Mouse (Mus musculus): ENCODE measurements around the gene Rpl26.

Gene Rpl26

GRCm38 (mm10) chr11:68888653-68889052 is 12.7 kb upstream of the Rpl26 start:
- no peak for DNase-seq (ENCODE audit: low read depth, low spot score)

- DNase-seq (ENCODE audit: low read depth, low spot score) = peak; percentile 45
These were observed 10.8 kb upstream of the Rpl26 start for GRCm38 (mm10) chr11:68890625-68891024.

GRCm38 (mm10) chr11:68891823-68892222 is 9.6 kb upstream of the Rpl26 start:
- no peak for DNase-seq (ENCODE audit: low read depth, low spot score)

- no peak for DNase-seq (ENCODE audit: low read depth, low spot score)
These were observed 9.1 kb upstream of the Rpl26 start for GRCm38 (mm10) chr11:68892233-68892832.

GRCm38 (mm10) chr11:68893911-68894464 is 7.4 kb upstream of the Rpl26 start:
- DNase-seq (ENCODE audit: low read depth, low spot score) = no peak

- DNase-seq (ENCODE audit: low read depth, low spot score) = no peak
These were observed 5.1 kb upstream of the Rpl26 start for GRCm38 (mm10) chr11:68896247-68896646.

- DNase-seq (ENCODE audit: low read depth, low spot score) = peak; percentile 79
These were observed 4.3 kb upstream of the Rpl26 start for GRCm38 (mm10) chr11:68897120-68897519.

GRCm38 (mm10) chr11:68897838-68898237 is 3.5 kb upstream of the Rpl26 start:
- no peak for DNase-seq (ENCODE audit: low read depth, low spot score)

- DNase-seq (ENCODE audit: low read depth, low spot score) = no peak
These were observed 2.6 kb upstream of the Rpl26 start for GRCm38 (mm10) chr11:68898790-68899189.

GRCm38 (mm10) chr11:68899815-68900214 is 1.6 kb upstream of the Rpl26 start:
- DNase-seq (ENCODE audit: low read depth, low spot score) = no peak

- DNase-seq (ENCODE audit: low read depth, low spot score) = no peak
These were observed 648 bp upstream of the Rpl26 start for GRCm38 (mm10) chr11:68900519-68901350.

GRCm38 (mm10) chr11:68902047-68902364 is 623 bp downstream of the Rpl26 start:
- no peak for DNase-seq (ENCODE audit: low read depth, low spot score)

- DNase-seq (ENCODE audit: low read depth, low spot score) = peak; percentile 6
These were observed 984 bp downstream of the Rpl26 start for GRCm38 (mm10) chr11:68902367-68902766.

GRCm38 (mm10) chr11:68902823-68903222 is 1.4 kb downstream of the Rpl26 start:
- peak; percentile 9 for DNase-seq (ENCODE audit: low read depth, low spot score)

GRCm38 (mm10) chr11:68903775-68904174 is 2.4 kb downstream of the Rpl26 start:
- peak; percentile 5 for DNase-seq (ENCODE audit: low read depth, low spot score)

GRCm38 (mm10) chr11:68904375-68905137 is 3.2 kb downstream of the Rpl26 start:
- DNase-seq (ENCODE audit: low read depth, low spot score) = peak; percentile 92

- no peak for DNase-seq (ENCODE audit: low read depth, low spot score)
These were observed 3.8 kb downstream of the Rpl26 start for GRCm38 (mm10) chr11:68905138-68905531.

- DNase-seq (ENCODE audit: low read depth, low spot score) = no peak
These were observed 4.5 kb downstream of the Rpl26 start for GRCm38 (mm10) chr11:68905665-68906460.

GRCm38 (mm10) chr11:68906461-68906790 is 5.0 kb downstream of the Rpl26 start:
- DNase-seq (ENCODE audit: low read depth, low spot score) = peak; percentile 85

GRCm38 (mm10) chr11:68907251-68907650 is 5.9 kb downstream of the Rpl26 start:
- DNase-seq (ENCODE audit: low read depth, low spot score) = no peak

GRCm38 (mm10) chr11:68908846-68909503 is 7.6 kb downstream of the Rpl26 start:
- no peak for DNase-seq (ENCODE audit: low read depth, low spot score)
